Mouse (Mus musculus) bone marrow macrophage, adult 2 months (primary cell): ENCODE measurements at regions not wholly inside any gene's neighbourhood (a gene's known extent, or its start where the extent isn't known, plus 50 kb on each side); places are given as distances from the start of the nearest gene placed in this dataset.

Source experiments
- H3K27ac ChIP-seq: 2 replicates; pipeline ENCODE4 v1.5.1; 2012; ENCODE audit warnings: low read depth, low read length; ENCODE audit not compliant: insufficient read depth
- H3K4me1 ChIP-seq: 2 replicates; pipeline ENCODE4 v1.6.1; 2012; ENCODE audit warnings: low read length; ENCODE audit not compliant: control insufficient read depth, insufficient read depth
- H3K4me3 ChIP-seq: 2 replicates; pipeline ENCODE4 v1.5.1; 2012; ENCODE audit warnings: mild to moderate bottlenecking, low read length, moderate library complexity; ENCODE audit not compliant: insufficient read depth
- CTCF ChIP-seq: IDR thresholded peaks from 2 replicates; pipeline ENCODE4 v1.5.1; 2012; ENCODE audit warnings: low read depth, mild to moderate bottlenecking, low read length, moderate library complexity
- POLR2A ChIP-seq: IDR thresholded peaks from 2 replicates; pipeline ENCODE4 v1.6.1; 2012; ENCODE audit warnings: mild to moderate bottlenecking, low read depth, low read length, borderline replicate concordance

GRCm38 (mm10) chr19:45288722-45289121, 53.1 kb upstream of the Lbx1 start:
- Histone ChIP-seq H3K4me1 (no peaks in the 10 kb centered on the region), H3K4me3 (no peak overlapping the region), H3K27ac (no peak overlapping the region)
- TF ChIP-seq POLR2A (no peak), CTCF (no peak)

DNA sequence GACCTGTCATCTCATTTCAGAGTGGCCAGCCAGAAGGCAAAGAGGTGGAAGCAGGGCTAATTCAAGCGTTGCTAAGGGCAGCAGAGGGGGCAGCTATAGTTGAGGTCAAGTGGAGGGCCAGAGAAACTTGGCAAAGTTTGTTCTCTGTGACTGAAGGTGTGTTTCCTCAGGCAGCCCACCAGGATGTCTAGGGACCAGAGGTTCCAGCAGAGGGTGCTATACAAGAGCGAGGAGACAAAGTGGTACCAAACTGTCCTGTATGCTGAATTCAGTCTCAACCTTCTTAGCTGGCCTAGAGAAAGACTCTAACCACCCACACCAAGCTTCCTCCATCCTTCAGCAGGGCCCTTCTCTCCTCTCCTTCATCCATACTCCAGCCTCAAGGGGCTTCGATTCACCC, 62.2 kb upstream of the Lbx1 start:
- TF ChIP-seq POLR2A (no peak), CTCF (peak; percentile 19; the same call in 1 of the 2 replicates)
- no peak overlapping the region for H3K4me3 ChIP-seq

GRCm38 (mm10) chr19:45299341-45299740, 63.7 kb upstream of the Lbx1 start:
- H3K27ac ChIP-seq: no peak overlapping the region
- H3K4me1 ChIP-seq: no peaks in the 10 kb centered on the region
- H3K4me3 ChIP-seq: no peak overlapping the region
- TF ChIP-seq CTCF (no peak), POLR2A (no peak)

More for the DNA sequence above, 62.2 kb upstream of the Lbx1 start:
- Histone ChIP-seq H3K27ac (no peak overlapping the region), H3K4me1 (no peaks in the 10 kb centered on the region)

GRCm38 (mm10) chr19:45299768-45300167, 63.8 kb upstream of the Btrc start:
- H3K27ac ChIP-seq: no peak overlapping the region
- H3K4me1 ChIP-seq: no peaks in the 10 kb centered on the region
- TF ChIP-seq CTCF: no peak
- TF ChIP-seq POLR2A: no peak
- no peak overlapping the region for H3K4me3 ChIP-seq

DNA sequence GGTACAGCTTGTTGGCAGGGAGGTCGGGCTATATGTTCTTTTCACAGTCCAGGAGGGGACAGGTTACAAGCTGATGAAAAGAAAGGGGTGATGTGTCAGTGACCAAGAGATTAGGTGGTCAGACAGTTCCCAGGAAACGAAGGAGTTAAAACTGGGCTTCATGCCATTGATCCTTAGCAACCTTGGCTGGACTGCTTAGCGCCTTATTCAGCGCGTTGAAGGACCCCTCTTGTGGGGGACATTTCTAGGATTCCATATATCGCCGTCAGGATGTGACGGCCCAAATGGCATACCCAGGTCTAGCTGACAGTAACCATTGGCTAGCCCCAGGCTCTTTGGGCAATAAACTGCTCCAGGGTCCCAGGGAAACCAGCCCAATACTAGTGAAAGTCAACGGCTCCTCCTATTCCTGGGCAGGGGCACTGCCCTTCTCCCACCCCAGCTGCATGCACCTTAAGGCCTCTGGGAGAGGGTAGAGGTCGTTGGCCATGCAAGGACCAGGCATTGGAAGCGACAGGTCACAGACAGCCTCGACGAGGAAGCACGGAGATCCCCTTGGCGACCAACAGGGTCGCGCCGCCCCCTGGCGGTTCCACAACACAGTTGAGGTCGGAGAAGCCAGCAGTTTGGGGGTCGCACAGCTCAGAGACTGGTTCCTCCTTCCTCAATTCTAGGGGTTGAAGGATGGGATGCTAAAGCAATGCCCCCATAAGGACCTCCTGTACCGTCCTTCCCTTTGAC, 62.7 kb upstream of the Btrc start:
- TF ChIP-seq POLR2A: no peak
- peak; percentile 43 for TF ChIP-seq CTCF
- Histone ChIP-seq H3K27ac (no peak overlapping the region), H3K4me1 (no peaks in the 10 kb centered on the region), H3K4me3 (peak overlapping the region; percentile 1)

DNA sequence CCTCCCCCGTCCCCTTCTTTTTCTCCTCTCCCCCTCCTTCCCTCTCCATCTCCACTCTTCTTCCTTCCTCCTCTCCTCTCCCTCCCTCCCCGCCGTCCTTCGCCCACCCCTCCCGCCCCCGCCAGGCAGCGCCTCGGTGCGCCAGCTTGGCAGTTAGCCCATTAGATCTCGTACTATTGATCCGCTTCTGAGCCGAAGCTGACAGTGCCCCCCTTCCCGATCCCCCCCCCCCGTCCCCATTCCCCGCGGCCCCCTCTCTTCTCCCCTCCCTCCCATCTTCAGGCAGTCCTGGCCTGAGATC, 62.2 kb upstream of the Btrc start:
- Histone ChIP-seq H3K4me3 (peak overlapping the region; percentile 1), H3K4me1 (no peaks in the 10 kb centered on the region), H3K27ac (no peak overlapping the region)
- TF ChIP-seq POLR2A (no peak), CTCF (no peak)

DNA sequence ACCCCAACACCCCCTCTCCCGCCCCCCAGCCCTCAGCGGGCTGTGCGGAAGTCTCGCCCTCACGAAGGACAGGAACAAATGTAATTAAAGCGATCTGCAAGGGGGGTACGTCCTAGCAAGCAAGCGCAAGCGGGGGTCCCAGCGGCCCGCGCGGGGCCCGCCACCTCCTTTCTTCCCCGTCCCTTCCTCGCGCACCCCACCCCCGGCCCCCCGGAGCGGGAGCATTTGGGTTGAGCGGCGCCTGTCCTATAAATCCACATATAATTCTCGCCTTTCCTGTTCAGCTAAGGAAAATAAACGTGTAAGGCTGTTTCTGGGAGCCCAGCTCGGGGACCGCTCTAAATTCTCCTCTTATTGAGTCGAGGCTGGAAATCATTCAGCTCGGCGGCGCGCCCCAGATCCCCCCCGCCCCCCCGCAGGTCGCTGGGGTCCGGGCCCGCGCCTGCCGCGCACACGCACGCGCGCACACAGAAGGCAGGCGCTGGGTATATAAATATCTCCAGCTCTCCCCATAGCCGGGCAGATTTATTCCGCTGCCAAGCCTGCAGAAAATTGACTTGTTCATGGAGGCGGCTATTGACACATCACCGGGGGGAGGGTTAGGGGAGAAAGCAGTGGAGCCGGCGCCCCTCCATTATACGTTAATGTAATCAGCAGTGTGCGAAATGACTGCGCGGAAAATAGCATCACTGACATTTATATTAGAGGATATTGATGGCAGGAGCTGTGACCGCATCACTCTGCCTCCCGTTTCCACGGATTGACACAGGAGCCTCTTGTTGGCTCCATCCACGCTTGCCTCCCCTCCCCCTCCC, 61.6 kb upstream of the Btrc start:
- H3K27ac ChIP-seq: no peak overlapping the region
- TF ChIP-seq CTCF: no peak
- no peak for TF ChIP-seq POLR2A
- peak overlapping the region; percentile 47 for H3K4me3 ChIP-seq
- H3K4me1 ChIP-seq: no peaks in the 10 kb centered on the region

GRCm38 (mm10) chr19:45302548-45303241, 60.8 kb upstream of the Btrc start:
- Histone ChIP-seq H3K4me1 (peaks cover 5% of the 10 kb centered on the region), H3K4me3 (peak overlapping the region; percentile 47), H3K27ac (no peak overlapping the region)
- TF ChIP-seq POLR2A (no peak), CTCF (no peak)

- no peak overlapping the region for H3K27ac ChIP-seq
These were observed 59.0 kb upstream of the Btrc start for GRCm38 (mm10) chr19:45304538-45304937.

More at GRCm38 (mm10) chr19:45304538-45304937, 59.0 kb upstream of the Btrc start:
- TF ChIP-seq CTCF (no peak), POLR2A (no peak)
- Histone ChIP-seq H3K4me3 (no peak overlapping the region), H3K4me1 (peaks cover 10% of the 10 kb centered on the region)
